Mouse (Mus musculus): ENCODE data around the gene Aass.

The Aass gene

GRCm38 (mm10) chr6:23048836-23049235 is 84.0 kb downstream of the Aass start:
- DNase-seq: no peak

GRCm38 (mm10) chr6:23028251-23028650 is 104.5 kb downstream of the Aass start:
- no peak for DNase-seq
